Mouse (Mus musculus): ENCODE data around the gene Dmbx1. TPM values are rescaled to one million over a fixed set of nuclear protein-coding genes. Genes with fewer than 3 reads are reported as not detected.
A peak's percentile ranks its signal among the peaks of the same experiment; 100 is the strongest.

Dmbx1 gene
- polyA plus RNA-seq, 1 experiment: 9.5 TPM

GRCm38 (mm10) chr4:115884022-115884421 lies 55.7 kb downstream of the Dmbx1 start, which contains the start of gene Kncn:
Kncn (plus strand) TSS chr4:115884400.
- no peak for DNase-seq (ENCODE audit: low read depth)
- no peak for TF ChIP-seq POLR2A (IDR thresholded peaks at IDR 0.05; ENCODE audit: borderline replicate concordance, extremely low read depth, insufficient read depth, insufficient read length, poor library complexity, severe bottlenecking)

DNA sequence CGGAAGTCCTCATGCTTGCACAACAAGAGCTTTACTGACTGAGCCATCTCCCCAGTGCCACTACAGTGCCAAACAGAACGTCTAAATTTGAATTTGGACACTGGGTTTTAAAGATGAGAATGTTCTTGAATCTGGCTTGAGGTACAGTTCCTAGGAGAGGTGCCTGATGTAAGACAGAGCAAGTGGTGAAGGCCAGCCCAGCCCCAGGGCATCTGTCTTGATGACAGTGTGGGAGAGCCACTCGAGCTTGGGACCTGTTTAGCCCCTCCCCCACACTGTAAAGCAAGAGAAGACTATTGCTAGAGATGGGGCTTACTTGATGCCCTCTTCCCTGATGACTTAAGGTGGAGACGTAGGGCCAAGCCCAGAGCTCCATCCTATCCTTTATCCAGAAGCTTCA lies 57.5 kb downstream of the Dmbx1 start:
- no peak for DNase-seq (ENCODE audit: low read depth)
- TF ChIP-seq POLR2A (IDR thresholded peaks at IDR 0.05; ENCODE audit: borderline replicate concordance, extremely low read depth, insufficient read depth, insufficient read length, poor library complexity, severe bottlenecking): no peak
- no peak for TF ChIP-seq CTCF (IDR thresholded peaks at IDR 0.05; ENCODE audit: borderline replicate concordance, extremely low read depth, insufficient read depth, insufficient read length)

- TF ChIP-seq POLR2A (IDR thresholded peaks at IDR 0.05; ENCODE audit: borderline replicate concordance, extremely low read depth, insufficient read depth, insufficient read length, poor library complexity, severe bottlenecking) (no peak), CTCF (IDR thresholded peaks at IDR 0.05; ENCODE audit: borderline replicate concordance, extremely low read depth, insufficient read depth, insufficient read length) (no peak)
- peak; percentile 90 for DNase-seq (ENCODE audit: low read depth)
Measured at GRCm38 (mm10) chr4:115881183-115881582, 58.5 kb downstream of the Dmbx1 start.

GRCm38 (mm10) chr4:115878828-115879227 lies 60.9 kb downstream of the Dmbx1 start:
- TF ChIP-seq POLR2A (IDR thresholded peaks at IDR 0.05; ENCODE audit: borderline replicate concordance, extremely low read depth, insufficient read depth, insufficient read length, poor library complexity, severe bottlenecking) (no peak), CTCF (IDR thresholded peaks at IDR 0.05; ENCODE audit: borderline replicate concordance, extremely low read depth, insufficient read depth, insufficient read length) (no peak)

GRCm38 (mm10) chr4:115878216-115878678 lies 61.5 kb downstream of the Dmbx1 start:
- peak; percentile 84 for DNase-seq (ENCODE audit: low read depth)
- TF ChIP-seq CTCF (IDR thresholded peaks at IDR 0.05; ENCODE audit: borderline replicate concordance, extremely low read depth, insufficient read depth, insufficient read length) (no peak), POLR2A (IDR thresholded peaks at IDR 0.05; ENCODE audit: borderline replicate concordance, extremely low read depth, insufficient read depth, insufficient read length, poor library complexity, severe bottlenecking) (no peak)

More at GRCm38 (mm10) chr4:115878828-115879227, 60.9 kb downstream of the Dmbx1 start:
- peak; percentile 39 for DNase-seq (ENCODE audit: low read depth)

- TF ChIP-seq POLR2A (IDR thresholded peaks at IDR 0.05; ENCODE audit: borderline replicate concordance, extremely low read depth, insufficient read depth, insufficient read length, poor library complexity, severe bottlenecking) (no peak), CTCF (IDR thresholded peaks at IDR 0.05; ENCODE audit: borderline replicate concordance, extremely low read depth, insufficient read depth, insufficient read length) (no peak)
- DNase-seq (ENCODE audit: low read depth): no peak
Measured at GRCm38 (mm10) chr4:115873231-115873630, 66.5 kb downstream of the Dmbx1 start.

DNA sequence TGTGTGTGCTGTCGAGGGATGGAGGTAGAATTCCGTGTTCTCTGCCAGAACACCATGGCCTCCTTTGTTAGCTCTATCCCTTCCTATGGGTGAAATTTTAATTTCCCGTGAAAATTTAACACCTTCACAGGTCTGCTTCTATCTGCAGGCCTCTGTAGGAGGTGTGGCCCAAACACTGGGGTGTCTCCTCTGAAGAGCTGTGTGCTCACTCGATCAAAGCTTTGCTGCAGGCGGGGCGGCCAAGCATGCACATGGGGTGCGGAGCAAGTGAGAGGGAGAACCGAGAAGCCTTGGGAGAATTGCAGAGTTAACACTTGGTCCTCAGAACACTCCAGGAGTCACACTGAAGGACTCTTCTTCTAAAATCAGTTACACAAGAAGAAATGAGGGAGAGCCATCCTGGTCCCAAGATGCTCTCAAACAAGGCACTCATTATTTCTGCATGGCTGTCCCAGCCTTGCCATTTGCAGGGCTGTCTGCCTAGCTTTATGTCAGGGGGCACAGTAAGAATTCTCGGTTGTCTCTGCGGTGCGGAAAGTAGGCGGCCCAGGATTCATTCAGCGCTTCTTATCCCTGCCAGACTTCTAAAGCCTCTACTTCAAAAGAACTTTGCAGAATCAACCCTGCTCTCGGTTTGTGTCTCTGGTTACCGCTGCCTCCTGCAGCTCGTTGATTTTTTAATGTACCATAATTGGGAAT lies 70.1 kb downstream of the Dmbx1 start:
- DNase-seq (ENCODE audit: low read depth): peak; percentile 78
- TF ChIP-seq POLR2A (IDR thresholded peaks at IDR 0.05; ENCODE audit: borderline replicate concordance, extremely low read depth, insufficient read depth, insufficient read length, poor library complexity, severe bottlenecking) (no peak), CTCF (IDR thresholded peaks at IDR 0.05; ENCODE audit: borderline replicate concordance, extremely low read depth, insufficient read depth, insufficient read length) (no peak)

Other genes starting within 250 kb of the Dmbx1 start
- gene Efcab14, start 202.2 kb downstream of the Dmbx1 start, polyA plus RNA-seq (2012; rRNA removed): 17.3 and 18.1 TPM in 2 replicates
- 0.40 and 0.54 TPM in 2 replicates for gene Tex38, start 158.9 kb downstream of the Dmbx1 start, polyA plus RNA-seq (2012; rRNA removed)
- 27.3 and 27.6 TPM in 2 replicates for gene Atpaf1, start 155.1 kb downstream of the Dmbx1 start, polyA plus RNA-seq (2012; rRNA removed)
- gene Mob3c, start 111.8 kb downstream of the Dmbx1 start, polyA plus RNA-seq (2012; rRNA removed): 7.1 and 7.7 TPM in 2 replicates
- 37.3 and 52.9 TPM in 2 replicates for gene Mknk1, start 100.7 kb downstream of the Dmbx1 start, polyA plus RNA-seq (2012; rRNA removed)
- gene Kncn, start 55.5 kb downstream of the Dmbx1 start, polyA plus RNA-seq (2012; rRNA removed): 0.10 and 0.18 TPM in 2 replicates
- 0.08 TPM in 1 of 2 replicates, not detected in the other for gene 6430628N08Rik, start 49.3 kb downstream of the Dmbx1 start, polyA plus RNA-seq (2012; rRNA removed)
- 14.5 and 20.1 TPM in 2 replicates for gene Faah, start 78.0 kb upstream of the Dmbx1 start, polyA plus RNA-seq (2012; rRNA removed)
- 8.1 and 8.2 TPM in 2 replicates for gene Nsun4, start 114.0 kb upstream of the Dmbx1 start, polyA plus RNA-seq (2012; rRNA removed)
- 362 and 404 TPM in 2 replicates for gene Uqcrh, start 135.1 kb upstream of the Dmbx1 start, polyA plus RNA-seq (2012; rRNA removed)
- 59.2 and 59.6 TPM in 2 replicates for gene Lrrc41, start 135.3 kb upstream of the Dmbx1 start, polyA plus RNA-seq (2012; rRNA removed)
- 8.1 and 13.1 TPM in 2 replicates for gene Rad54l, start 183.8 kb upstream of the Dmbx1 start, polyA plus RNA-seq (2012; rRNA removed)
- gene Pomgnt1, start 183.9 kb upstream of the Dmbx1 start, polyA plus RNA-seq (2012; rRNA removed): 73.2 and 79.8 TPM in 2 replicates
- 1.4 and 1.5 TPM in 2 replicates for gene Lurap1, start 211.4 kb upstream of the Dmbx1 start, polyA plus RNA-seq (2012; rRNA removed)
- 0.07 TPM in 1 of 2 replicates, not detected in the other for gene Tspan1, start 227.7 kb upstream of the Dmbx1 start, polyA plus RNA-seq (2012; rRNA removed)
- not detected in 2 replicates for gene 1700042G07Rik, start 233.4 kb upstream of the Dmbx1 start, polyA plus RNA-seq (2012; rRNA removed)
- gene Gm49337, start 233.5 kb upstream of the Dmbx1 start, polyA plus RNA-seq (2012; rRNA removed): not detected in 2 replicates